Mouse (Mus musculus) retina, postnatal 7 days (tissue): Measurements from ENCODE around the gene Polr3h.
"Not testable (repeated sequence)": the region's sequence is repeated elsewhere in the genome, so short reads cannot be mapped to it uniquely, and the experiment has no call there.

ENCODE experiments used
- DNase-seq: peaks from one replicate; pipeline ENCODE4 v3.0.0-alpha.2; 2012; ENCODE audit warnings: low read depth, low spot score

Polr3h gene

DNA sequence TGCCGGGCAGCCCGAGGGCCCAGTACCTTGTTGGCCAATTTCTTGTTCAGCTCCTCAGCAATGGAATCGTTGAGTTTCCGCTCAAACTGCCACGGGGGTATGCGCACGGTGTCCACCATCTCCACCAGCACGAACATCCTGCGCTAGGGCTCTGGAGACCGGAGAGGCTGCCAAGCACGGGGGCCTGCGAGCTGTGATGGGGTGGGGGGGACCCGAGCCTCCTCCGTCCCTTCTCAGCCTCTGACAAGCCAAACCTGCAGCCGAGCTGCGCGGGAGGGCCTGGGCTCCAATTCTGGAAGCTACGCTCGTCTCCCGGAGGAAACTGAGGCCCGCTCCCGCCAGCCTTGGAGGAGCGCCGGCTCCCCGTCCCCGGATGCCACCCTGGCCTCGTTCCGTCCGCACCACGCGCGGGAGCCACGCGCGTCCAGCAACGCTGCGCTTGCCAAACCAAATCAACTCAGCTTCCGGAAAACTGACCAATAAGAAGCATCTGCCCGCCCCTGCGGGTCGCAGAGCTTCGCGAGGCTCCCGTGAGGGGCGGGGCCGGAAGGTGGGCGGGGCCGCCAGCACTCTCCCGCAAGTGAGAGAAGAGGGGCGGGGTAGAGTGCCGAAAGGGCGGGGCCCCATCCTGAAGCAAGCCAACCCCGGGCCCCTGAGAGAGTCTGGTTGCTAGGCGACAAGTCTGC, at the start of gene Polr3h:
Gene Polr3h (minus strand): TSS at position 481 of the 686 bp plus-strand sequence.
- peak; percentile 94 for DNase-seq

DNA sequence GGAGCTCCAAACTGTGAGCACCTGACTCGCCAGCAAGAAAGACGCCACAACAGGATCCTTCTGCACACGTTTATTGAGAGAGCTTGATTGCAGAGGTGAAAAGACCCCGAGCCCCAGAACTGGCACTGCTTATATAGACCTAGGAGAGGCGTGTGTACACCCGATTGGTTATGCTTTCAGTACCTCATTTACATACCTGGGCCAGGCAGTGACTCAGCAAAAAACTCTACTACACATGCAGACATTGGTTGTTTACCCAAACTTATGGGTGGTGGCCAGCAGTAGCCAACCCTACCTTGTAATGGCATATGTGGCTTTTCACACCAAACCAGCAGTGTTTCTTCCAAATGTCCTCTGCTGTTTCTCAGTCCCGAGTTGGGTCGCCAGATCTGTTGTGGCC, 49.1 kb upstream of the Polr3h start:
- DNase-seq = not testable (repeated sequence)

DNA sequence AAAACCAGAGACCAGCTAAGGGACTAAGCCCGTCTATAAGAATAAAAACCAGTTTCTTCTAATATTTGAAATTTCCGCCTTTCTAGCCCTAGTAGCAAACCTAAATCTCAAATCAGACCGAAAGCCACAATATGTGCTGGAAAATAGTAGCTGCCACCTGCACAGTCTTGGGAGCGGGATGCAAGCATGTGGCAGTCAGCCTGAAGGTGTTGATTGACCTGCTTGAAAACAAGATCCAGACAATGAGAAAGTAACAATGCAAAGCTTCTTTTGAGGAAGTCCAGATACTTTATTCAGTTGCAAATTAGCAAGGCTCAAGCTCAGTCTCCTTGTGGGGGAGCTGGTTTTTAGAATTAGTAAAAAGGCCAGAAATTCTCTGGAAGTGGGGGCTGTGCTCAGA, 44.5 kb upstream of the Polr3h start:
- DNase-seq = not testable (repeated sequence)

DNA sequence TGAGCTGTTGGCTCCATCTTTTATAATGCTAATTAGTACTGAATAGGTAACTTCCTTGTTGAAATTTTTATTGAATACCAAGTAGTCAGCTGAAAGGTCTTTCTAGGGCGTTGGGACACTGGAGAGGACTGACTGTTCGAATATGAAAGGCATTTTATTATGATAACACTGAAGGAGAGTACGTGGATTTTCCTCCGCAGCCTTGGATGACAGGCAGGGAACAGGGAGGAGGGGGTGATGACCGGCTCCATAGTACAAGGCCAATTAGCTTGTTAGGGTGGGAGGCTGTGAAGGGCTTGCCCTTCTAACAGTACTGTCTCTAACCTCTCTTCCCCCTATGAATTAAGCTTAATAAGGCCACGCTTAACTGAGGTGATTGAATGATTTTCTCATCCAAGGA, 43.6 kb upstream of the Polr3h start:
- DNase-seq = not testable (repeated sequence)

DNA sequence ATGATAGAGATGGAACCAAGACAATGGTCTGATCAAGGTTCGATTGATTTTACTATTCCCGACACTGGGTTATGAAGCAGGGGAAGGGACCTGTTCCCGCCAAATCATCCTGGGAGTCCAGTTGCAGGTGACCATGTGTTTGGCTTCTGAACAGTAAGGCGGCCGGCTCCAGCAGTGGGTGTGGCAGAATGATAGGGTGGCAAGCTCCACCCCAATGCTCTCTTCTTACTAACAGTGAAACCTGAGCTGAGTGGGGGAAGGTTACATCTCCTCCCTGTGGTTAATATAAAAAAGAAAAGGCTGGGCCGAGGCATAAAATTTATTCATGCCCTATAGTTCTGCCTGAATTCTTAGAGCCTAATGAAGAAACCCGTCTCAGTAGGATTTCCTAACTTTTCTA, 43.1 kb upstream of the Polr3h start:
- no peak for DNase-seq

DNA sequence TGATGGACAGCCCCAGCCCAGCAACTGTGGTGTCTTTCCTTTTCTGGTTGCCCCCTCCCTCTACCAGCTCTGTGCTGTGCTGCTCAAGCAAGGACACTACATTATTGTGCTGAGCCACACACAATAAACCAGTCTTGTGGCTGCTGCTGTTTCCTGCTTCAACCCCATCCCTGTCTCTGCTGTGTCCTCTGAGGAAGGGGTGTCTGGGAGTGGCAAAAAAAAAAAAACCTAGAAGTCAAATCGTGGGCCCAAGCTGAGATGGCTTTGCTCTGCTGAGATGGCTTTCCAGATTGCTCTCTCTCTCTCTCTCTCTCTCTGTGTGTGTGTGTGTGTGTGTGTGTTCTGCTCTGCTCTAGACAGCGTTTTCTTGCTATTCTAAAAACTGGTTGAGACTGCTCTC, 42.4 kb upstream of the Polr3h start:
- DNase-seq = no peak

DNA sequence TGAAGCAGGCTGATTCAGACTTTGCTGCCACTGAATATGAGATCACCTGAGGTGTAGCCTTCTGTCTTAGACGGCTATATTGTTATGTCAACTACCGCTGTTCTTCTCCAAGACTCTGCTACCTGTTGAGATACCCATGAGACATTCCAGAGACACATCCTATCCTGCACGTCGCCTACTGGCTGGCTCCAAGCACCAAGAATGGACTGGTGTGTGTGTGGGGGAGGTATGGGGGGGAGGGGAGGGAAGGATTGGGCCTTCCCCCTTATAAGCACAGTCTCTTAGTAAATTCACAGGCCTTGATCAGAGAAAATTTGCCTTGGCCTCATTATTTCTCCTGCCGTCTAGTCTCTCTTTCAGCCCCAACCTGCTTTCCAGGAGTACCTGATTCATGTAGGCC, 41.8 kb upstream of the Polr3h start:
- DNase-seq = no peak

DNA sequence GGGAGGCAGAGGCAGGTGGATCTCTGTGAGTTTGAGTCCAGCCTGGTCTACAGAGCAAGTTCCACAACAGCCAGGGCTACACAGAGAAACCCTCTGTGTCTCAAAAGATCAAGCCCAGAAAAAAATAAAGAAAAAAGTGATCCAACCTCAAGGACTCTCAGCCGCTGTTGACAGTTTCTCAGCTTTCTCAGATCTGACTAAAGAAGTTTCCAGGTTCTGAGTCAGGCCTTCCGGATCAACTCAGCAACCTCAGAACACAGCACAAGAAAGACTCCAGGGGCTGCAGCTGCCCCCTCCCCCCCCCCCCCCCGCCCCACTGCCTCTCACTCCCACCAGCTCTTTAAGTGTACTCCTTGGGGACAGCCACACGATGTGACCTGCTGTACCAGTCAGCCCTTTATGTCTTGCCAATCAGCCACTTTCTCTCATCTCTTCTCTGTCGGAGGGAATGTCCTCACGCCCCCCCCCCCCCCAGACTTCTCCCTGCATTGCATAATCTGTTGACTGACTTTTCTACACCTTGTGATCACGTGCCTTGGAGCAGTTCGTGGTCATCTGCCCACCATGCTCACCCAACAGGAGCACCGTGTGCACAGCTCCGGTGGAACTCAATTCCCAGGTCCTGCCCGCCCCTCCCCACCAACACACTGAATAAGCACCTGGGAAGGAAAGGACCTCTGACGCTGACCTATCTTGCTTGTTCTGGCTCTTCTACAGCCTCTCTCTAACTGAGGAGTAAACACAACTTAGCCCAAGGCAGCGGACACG, 40.2 kb upstream of the Polr3h start:
- no peak for DNase-seq

DNA sequence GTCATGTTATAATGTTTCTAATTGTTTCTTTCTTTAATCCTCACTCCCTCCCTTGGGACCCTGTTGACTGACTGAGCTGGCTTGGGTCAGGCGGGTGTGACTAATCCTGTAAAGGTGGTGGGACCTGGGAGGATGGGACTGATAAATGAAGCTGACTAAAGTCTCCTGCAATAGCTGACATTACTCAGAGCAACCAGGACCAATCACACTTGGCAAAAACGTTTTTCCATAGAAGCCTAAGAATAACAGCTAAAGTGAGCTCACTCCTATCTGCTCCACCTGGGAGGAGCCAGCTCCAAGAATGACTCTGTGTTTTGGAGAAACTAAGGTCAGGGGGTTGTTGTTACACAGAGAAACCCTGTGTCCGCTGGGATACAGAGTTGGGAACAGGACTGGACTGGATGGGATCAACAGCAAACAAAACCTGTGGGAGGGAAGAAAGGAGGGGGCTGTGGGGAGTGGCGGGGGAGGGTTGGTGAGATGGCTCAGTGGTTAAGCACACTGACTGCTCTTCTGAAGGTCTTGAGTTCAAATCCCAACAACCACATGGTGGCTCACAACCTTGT, 39.0 kb upstream of the Polr3h start:
- DNase-seq = no peak

DNA sequence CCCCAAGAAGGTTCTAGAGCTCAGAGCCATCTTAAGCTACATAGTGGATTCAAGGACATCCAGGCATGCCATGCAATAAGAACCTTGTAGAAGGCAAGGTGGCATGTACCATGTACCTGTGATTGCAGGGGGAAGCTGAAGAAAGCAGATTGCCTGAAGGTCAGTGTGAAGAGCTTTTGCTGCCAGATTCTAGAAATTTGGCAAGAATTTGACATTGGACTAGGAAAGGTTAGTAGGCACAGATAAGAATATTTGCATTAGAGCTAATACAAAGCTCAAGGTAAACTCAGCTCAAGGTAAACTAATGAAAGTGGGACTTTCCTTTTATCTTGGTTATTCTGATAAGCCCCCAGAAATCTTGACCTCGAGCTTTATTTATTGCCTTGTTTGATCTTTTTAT, 38.2 kb upstream of the Polr3h start:
- no peak for DNase-seq

DNA sequence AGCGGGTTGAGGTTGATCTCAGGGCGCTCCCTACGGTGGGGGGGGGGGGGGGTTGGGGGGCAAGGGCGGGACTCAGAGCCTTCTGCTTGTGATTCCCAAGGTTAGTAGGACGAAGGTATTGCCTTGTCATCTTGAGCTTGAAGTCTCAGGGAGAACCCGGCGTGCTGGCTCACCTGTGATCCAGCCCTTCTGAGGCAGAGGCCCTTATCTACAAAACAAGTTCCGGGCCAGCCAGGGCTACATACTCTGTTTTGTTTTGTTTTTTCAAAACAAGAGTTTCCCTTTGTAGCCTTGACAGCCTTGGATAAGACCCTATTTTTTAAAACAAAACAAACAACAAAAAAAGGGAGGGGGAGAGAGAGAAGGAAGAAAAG, 35.0 kb upstream of the Polr3h start:
- no peak for DNase-seq

DNA sequence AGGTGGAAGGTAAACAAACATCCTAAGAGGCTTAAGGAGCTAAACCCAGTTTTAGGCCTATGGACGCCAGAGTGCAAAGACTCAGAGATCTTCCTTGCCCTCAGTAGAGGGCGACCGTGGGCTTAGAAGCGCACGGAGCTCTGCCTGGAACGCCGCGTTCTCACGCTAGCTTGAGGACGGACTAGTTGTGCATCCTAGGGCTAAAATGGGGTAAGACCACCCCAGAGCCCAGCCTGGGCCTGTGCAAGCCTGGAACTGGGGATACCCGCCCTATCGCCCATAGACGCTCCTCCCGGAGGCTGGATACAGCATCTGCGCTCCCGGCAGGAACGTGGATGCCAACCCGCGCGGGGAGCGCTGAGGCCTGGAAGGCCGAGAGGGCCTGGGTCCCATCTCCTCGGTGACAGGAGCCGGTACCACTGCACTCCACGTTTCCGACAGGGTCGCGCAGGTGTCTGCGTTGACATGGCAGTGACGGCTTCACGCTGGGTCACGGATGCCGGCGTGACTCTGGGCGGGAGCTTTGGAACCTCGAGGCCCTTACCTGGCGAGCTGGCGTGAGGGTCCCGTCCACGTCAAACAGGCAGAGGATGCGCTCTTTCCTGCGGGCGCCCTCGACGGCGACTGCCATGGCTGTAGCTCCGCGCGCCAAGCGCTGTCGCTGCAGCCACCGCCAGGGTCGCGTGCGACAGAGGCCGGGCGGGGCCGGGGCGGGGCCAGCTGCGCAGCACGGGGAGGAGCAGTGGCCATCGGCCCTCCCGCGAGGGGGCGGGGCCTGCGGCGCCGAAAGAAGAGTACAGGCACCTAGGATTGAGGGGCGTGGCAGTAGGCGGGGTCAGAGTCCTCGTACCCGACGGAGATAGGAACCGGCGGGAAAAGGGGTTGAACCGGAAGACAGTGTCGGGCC, 34.4 kb upstream of the Polr3h start, which contains the start of gene Pmm1:
Gene Pmm1 (minus strand): TSS at position 760 of the 907 bp plus-strand sequence.
- peak; percentile 96 for DNase-seq

DNA sequence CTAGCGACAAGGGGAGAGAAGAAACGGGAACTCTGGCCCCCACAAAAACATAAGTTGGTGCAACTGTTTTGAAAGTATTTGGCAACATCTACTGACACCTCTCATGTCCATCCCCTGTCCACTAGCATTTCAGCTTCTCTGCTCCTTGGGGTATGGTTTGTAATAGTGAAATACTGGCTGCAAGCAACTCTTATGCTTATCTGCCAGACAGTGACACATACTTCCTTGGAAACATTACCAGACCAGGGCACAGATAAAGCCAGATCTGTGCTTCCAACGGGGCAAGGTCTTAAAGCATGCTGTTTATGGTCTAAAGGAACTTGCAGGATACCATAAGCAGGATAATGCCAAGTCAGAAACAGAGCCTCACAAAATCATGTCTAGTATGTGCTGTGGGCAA, 32.9 kb upstream of the Polr3h start:
- no peak for DNase-seq

DNA sequence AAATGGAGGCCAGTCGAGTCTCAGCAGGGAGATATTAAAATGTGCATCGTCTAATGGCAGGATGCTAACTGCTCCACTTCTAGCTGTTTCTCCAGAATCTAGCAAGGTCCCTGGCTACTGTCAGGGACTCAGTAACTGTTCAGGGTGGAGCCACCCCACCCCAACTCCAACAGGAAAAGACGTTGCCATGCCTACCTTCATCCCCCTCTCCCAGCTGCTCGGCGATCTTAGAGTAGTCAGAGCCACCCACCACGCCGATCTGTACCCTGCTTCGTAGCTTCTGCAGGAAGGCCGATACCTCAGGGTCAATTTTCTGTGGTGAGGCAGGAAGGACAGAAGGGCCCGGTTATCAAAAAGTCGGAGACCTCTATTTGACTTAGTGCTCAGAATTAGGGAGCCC, 31.6 kb upstream of the Polr3h start:
- DNase-seq = no peak

DNA sequence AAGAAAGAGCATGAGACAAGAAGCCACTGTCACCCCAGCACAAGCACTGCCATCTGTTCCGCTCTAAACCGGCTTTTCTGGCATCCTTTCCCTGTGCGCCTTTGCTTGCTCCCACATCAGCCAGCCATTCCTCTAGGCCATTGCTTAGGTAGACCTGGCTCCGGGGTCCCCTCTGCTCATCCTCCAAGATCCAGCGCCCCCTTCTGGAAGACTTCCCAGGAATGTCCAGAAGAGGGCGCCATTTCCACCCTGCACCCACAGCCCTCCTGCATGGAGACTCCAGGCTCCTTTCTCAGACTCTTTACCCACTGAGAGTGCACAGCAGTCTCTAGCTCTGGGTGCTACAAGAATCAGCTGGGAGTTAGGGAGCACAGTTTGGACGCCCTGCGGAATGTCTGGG, 30.4 kb upstream of the Polr3h start:
- peak; percentile 68 for DNase-seq

DNA sequence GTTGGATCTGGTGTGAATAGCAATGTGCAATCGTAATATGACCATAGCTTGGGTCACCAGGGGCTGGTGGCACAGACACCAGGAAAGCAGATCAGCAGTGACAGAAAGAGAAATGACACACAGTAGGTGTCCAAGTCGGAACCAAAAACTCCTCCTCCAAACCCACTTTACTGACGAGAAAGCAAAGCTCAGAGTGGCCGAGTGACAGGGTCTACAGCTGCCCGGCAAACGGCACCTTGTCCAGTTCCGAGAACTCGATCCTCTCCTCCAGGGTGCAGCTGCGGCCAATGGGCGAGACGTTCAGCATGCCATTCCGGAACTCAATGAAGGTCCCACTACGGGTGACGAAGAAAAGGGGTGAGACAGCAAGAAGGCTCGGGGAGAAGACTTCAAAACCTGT, 29.4 kb upstream of the Polr3h start:
- DNase-seq = no peak

DNA sequence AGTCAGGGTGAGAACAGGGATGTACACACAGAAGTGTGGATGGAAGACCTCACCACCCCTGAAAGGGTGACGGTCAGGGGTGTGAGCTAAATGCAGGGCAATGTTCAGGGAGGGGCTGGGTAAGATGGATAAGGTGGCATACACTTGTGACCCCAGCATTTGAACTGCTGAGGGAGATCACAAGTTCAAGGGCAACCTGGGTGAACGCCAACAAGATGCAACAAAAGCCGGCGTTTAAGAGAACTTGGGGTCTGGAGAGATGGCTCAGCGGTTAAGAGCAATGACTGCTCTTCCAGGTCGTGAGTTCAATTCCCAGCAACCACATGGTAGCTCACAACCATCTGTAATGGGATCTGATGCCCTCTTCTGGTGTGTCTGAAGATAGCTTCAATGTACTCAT, 28.7 kb upstream of the Polr3h start:
- DNase-seq = no peak

DNA sequence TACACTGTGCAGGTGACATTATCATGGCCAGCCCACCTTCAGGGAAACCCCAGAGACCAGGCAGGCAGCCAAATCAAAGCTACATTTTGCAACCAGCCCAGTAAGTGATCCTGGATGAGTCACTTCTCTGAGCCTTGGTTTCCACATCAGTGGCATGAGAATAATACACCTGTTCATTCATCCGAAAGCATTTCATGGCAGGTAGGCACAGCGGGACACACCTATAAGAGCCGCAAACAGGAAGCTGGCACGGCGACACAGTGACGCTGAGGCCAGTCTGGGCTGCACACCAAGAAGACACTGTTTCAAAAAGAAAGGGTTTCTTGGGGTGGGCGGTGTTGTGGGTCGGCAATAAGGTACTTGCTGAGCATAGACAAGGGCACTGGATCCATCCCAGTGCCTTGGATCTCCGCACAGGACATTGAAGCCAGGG, 28.1 kb upstream of the Polr3h start:
- DNase-seq = no peak

DNA sequence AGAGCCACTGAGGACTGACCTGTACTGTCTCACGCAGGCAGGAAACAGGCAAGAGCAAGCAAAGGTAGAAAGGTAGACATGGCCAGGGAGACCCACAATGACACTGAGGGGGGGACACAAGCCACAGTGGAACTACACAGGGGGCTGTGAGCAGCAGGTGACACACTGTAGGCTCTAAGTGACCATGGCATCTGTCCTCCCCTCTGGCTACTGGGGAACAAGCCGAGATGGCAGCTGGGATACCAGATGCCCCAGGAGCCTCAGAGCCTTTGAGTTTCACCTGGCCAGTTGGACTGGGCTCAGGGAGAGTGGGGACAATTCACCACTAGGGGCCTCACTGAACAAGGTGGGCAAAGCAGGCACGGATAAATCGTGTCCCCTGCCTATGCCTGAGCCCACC, 26.3 kb upstream of the Polr3h start:
- DNase-seq = no peak

DNA sequence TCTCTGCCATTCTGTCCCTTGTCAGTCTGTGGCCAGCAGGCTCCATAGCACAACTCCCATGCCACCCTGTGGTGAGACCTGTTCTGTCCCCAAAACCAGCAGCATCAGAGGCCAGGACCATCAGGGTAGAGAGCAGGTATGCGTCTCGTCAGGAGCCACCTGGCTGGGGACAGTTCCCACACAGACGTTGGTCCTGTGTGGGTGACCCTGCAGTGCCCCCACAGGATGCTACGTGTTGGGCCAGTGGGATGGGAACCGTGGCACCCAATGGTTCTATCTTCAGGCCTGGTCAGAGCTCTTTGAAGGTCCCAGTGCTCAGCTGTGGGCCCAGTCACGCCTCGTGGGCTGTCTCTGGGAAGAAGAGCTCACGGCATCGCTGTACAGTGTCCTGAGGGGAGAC, 25.1 kb upstream of the Polr3h start:
- no peak for DNase-seq

DNA sequence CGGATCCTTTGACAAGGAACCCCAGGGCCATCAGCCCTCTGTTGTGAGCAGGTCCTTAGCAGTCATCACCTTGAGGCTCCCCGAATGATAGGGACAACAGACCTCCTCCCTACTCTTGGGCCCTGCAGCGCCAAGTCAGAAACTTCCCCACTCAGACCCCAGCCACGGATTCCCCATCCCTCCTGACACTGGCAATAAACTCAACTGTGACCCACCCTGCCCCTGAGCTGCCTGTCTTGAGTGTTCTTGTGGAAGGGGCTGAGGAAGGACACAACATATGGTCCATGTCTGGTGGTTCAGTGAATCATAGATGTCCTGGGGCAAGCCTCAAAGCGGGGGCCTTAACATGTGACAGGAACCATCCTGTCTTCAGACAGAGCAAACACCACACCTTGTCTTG, 24.7 kb upstream of the Polr3h start:
- DNase-seq = no peak
